Mouse (Mus musculus) embryonic facial prominence, embryonic 11.5 days (tissue): Measurements from ENCODE around the gene Tspan18. TPM values are rescaled to one million over a fixed set of nuclear protein-coding genes. Genes with fewer than 3 reads are reported as not detected.
A peak's percentile ranks its signal among the peaks of the same experiment; 100 is the strongest.

ENCODE experiments used
- ATAC-seq: fragments of 200-750 bp; cut with Nextera tagmentation; replicated peaks from 2 replicates; pipeline ENCODE4 v1.8.0; 2017; ENCODE audit warnings: low read depth; ENCODE audit not compliant: insufficient number of reproducible peaks, low FRiP score, low TSS enrichment
- DNase-seq: peaks from one replicate; pipeline ENCODE4 v3.0.0-alpha.2; 2015; ENCODE audit warnings: low spot score
- H3K27ac ChIP-seq: fragments of 300-500 bp; sonication (generic); replicated peaks from 2 replicates; pipeline ENCODE4 v1.5.1; 2014; ENCODE audit warnings: mild to moderate bottlenecking, low read depth, low read length, control low read depth
- H3K27me3 ChIP-seq: fragments of 300-500 bp; sonication (generic); 2 replicates; pipeline ENCODE4 v1.6.1; 2014; ENCODE audit warnings: mild to moderate bottlenecking, low read length, moderate library complexity, mixed read lengths; ENCODE audit not compliant: control insufficient read depth, insufficient read depth
- H3K36me3 ChIP-seq: fragments of 300-500 bp; sonication (generic); replicated peaks from 2 replicates; pipeline ENCODE4 v1.6.1; 2014; ENCODE audit warnings: low read depth, mild to moderate bottlenecking, low read length, moderate library complexity, mixed read lengths; ENCODE audit not compliant: control insufficient read depth, insufficient read depth
- H3K4me1 ChIP-seq: fragments of 300-500 bp; sonication (generic); 2 replicates; pipeline ENCODE4 v1.6.1; 2014; ENCODE audit warnings: low read length, mixed read lengths; ENCODE audit not compliant: control insufficient read depth, insufficient read depth
- H3K4me2 ChIP-seq: fragments of 300-500 bp; sonication (generic); 2 replicates; pipeline ENCODE4 v1.6.1; 2014; ENCODE audit warnings: low read depth, mild to moderate bottlenecking, control low read depth, low read length, moderate library complexity
- H3K4me3 ChIP-seq: fragments of 300-500 bp; sonication (generic); 2 replicates; pipeline ENCODE4 v1.5.1; 2014; ENCODE audit warnings: low read depth, low read length, control low read depth
- H3K9ac ChIP-seq: fragments of 300-500 bp; sonication (generic); replicated peaks from 2 replicates; pipeline ENCODE4 v1.6.1; 2014; ENCODE audit warnings: mild to moderate bottlenecking, control low read depth, low read length
- H3K9me3 ChIP-seq: fragments of 300-500 bp; sonication (generic); replicated peaks from 2 replicates; pipeline ENCODE4 v1.6.1; 2016; ENCODE audit warnings: mild to moderate bottlenecking, low read length, inconsistent platforms, mixed read lengths; ENCODE audit not compliant: control insufficient read depth
- WGBS: fragments of 180-500 bp; shearing (Covaris S2); extraction: QIAGEN DNeasy Blood & Tissue Kit; methylation state at CpG from one replicate; pipeline ENCODE4 v1.1.7; 2014; 5-methylcytosine and 5-hydroxymethylcytosine counted together
- polyA plus RNA-seq: library from polyadenylated mRNA; unstranded; fragments of >200 nt; fragmentation: Nextera tagmentation; extraction: Ambion mirVana; gene quantifications from 2 replicates; pipeline ENCODE4 v1.2.1, GENCODE M21; 2014

The Tspan18 gene
- polyA plus RNA-seq, 1 experiment from 2014 or later, result 21.6 TPM

DNA sequence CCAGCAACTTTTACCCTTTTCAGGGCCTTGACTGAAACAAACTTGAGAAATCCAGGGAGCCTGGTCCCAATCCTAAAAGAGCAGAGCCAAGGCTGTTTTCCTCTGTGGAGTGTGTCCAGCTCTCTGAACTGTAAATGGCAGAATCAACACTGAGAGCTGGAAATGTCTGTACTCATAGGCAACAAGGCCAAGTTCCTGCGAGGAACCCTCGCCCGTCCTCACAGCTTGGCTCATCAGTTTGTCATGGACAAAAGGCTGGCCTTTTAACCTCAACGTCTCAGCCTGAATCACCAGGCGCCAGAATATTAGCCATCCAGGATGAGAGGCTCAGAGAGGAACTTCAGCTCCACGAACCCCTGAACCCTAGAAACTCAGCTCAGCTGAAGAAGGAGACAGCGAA is 14.7 kb downstream of the Tspan18 start:
- Histone ChIP-seq H3K4me3 (no peak overlapping the region), H3K4me2 (no peak overlapping the region), H3K9ac (no peak overlapping the region), H3K27me3 (no peaks in the 10 kb centered on the region), H3K4me1 (0 out of 2 replicates have a peak, but pooled peaks cover 3% of the 10 kb centered on the region), H3K27ac (no peak overlapping the region), H3K9me3 (no peaks in the 10 kb centered on the region), H3K36me3 (no peaks in the 10 kb centered on the region)
- ATAC-seq (no peak), DNase-seq (no peak)
- 54% methylated on average over 7 of the region's 7 CpGs for WGBS

DNA sequence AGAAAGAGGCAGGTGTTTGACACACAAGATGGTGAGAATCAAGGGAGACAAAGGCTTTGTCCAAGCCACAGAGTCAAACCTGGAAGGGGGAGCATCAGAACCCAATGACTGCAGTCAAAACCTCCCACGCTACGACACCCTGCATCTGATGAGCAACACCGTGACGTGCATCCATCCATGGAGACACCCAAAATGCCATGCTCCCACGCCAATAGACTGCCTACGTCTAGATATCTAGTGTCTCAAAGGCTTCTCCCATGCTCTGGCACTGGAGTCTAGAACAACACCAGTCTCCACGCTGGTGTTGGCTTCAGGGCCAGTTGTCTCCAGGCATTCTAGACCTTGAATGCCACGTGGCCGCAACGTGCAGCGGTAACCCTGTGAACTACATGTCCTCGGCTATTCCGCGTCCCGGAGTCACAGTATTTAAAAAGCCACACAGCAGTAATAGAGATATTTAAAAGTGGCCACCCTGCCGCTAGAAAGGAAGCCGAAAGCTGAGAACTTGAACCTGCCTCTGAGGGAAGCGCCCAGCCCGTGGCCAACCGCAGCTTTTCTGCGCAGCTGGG is 15.4 kb downstream of the Tspan18 start:
- ATAC-seq, result no peak
- Histone ChIP-seq H3K27ac (no peak overlapping the region), H3K9ac (no peak overlapping the region), H3K9me3 (no peaks in the 10 kb centered on the region), H3K4me3 (no peak overlapping the region), H3K27me3 (no peaks in the 10 kb centered on the region), H3K36me3 (no peaks in the 10 kb centered on the region), H3K4me1 (0 out of 2 replicates have a peak, but pooled peaks cover 5% of the 10 kb centered on the region), H3K4me2 (no peak overlapping the region)
- no peak for DNase-seq
- WGBS, result 89% methylated on average over 21 of the region's 21 CpGs

DNA sequence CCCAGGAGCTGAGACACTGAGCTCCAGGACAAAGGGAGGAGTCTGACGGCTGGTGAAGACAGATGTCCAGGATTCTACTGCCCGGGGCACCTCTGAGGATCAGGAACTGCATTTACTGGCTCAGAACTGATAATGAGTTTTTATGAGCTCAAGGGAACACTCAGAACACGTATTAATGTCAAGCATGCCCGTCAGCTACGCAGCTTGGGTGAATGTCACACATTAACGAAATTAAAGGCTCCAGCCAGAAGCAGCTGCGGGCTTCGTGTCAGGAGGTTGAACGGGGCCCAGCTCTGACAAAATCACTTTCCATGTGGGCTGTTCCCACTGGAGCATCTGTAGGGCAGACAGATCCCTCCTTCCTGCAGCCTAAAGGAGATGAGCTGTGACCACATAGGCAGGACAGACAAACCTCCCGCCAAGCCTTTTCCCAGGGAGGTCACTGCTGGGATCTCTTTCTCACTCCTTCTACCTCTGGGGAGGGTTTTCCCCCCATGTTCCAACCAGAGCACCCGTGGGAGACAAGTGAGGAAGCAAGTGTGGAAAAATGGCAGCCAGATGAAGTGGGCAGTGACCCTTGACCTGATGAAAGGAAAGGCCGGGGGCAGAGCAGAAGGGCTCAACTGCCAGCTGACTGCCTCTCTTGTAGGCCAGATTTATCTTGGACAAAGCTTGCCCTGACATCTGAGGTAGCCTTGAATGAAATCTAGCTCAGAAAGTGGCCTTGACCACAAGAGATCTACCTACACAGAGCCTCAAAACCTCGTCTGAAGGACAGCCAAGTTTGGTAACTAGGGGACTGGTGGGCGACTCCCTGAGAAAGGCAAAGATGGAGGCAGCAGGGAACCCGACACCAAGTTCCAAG is 20.3 kb downstream of the Tspan18 start:
- ATAC-seq, result no peak
- no peak overlapping the region for H3K4me2 ChIP-seq
- peak; percentile 44 for DNase-seq
- H3K36me3 ChIP-seq, result no peaks in the 10 kb centered on the region
- 0 out of 2 replicates have a peak, but pooled peaks cover 2% of the 10 kb centered on the region for H3K4me1 ChIP-seq
- no peak overlapping the region for H3K4me3 ChIP-seq
- WGBS, result 37% methylated on average over 15 of the region's 15 CpGs
- no peak overlapping the region for H3K27ac ChIP-seq
- H3K9me3 ChIP-seq, result no peaks in the 10 kb centered on the region
- no peaks in the 10 kb centered on the region for H3K27me3 ChIP-seq
- no peak overlapping the region for H3K9ac ChIP-seq

DNA sequence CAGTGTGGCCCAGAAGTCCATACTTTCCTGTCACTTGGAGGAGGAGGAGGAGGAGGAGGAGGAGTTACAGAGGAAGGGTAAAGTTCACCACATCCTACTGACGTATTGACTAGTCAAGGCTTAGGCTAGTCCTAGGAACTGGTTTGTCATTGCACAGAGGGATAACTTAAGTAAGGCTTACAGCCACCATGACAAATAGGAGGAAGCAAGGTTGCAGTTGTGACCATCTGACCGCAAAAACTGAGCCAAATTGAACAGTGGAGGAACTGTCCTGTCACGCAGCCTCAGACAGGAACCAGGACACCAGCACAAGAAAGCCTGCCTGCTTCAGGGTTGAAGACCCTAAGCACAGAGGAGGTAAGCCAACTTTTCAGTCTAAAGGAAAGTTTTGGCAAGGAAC is 21.8 kb downstream of the Tspan18 start:
- H3K27me3 ChIP-seq, result no peaks in the 10 kb centered on the region
- H3K9ac ChIP-seq, result no peak overlapping the region
- H3K4me1 ChIP-seq, result 0 out of 2 replicates have a peak, but pooled peaks cover 2% of the 10 kb centered on the region
- H3K36me3 ChIP-seq, result no peaks in the 10 kb centered on the region
- H3K4me3 ChIP-seq, result no peak overlapping the region
- H3K4me2 ChIP-seq, result no peak overlapping the region
- ATAC-seq, result no peak
- DNase-seq, result no peak
- H3K9me3 ChIP-seq, result no peaks in the 10 kb centered on the region
- 75% methylated on average over 3 of the region's 3 CpGs for WGBS
- H3K27ac ChIP-seq, result no peak overlapping the region

DNA sequence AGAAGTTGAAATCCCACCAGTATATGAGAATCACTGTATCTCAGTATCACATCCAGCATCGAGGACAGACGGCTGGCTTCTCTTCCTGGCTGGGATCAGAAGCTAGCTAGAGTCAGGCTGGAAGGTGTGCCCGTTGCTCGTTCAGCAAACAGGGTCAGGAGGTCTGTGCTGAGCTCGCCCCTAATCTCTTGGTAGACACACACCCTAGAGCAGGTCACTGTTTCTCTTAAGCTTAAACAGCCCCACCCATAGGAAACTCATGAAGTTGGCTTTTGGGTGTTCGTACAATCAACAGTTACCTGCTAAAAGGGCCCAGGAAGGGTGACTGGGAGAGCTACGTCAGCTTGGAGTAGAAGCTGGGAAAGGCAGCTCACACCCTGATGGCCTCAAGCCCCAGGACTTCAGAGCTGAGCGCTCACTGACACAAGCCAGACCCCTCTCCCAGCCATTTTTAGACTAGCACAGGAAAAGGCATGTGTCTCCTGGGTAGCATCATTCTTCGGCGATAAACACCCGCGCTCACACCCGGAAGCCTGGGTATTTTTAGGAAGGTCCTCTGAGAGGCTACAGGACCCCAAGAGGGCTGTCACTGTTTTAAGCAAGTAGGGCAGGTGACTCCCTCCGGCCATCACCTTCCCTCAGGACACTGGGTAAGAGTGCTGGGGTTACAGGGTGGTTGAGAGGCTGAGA is 24.4 kb downstream of the Tspan18 start:
- Histone ChIP-seq H3K4me2 (no peak overlapping the region), H3K4me3 (no peak overlapping the region), H3K27ac (no peak overlapping the region), H3K9me3 (no peaks in the 10 kb centered on the region), H3K36me3 (no peaks in the 10 kb centered on the region), H3K4me1 (0 out of 2 replicates have a peak, but pooled peaks cover 2% of the 10 kb centered on the region), H3K9ac (no peak overlapping the region), H3K27me3 (no peaks in the 10 kb centered on the region)
- 82% methylated on average over 14 of the region's 14 CpGs for WGBS
- ATAC-seq (no peak), DNase-seq (no peak)

DNA sequence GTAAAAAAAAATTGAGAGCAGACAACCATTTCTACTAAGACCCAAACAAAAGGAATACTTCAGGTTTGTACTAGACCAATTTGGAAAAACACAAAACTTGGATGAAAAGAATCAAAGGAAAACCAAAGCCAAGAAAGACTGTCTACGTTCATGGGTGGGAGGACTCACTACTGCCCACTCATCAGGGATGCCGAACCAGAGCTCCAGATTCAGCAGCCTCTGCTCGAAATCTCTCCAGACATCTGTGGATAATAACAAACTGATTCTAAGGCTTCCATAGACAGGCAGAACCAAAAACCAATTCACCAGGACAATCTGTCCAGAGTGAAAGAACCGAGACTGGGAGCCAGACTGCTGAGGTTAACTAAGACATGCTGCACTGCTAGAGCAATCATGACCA is 27.4 kb downstream of the Tspan18 start:
- Histone ChIP-seq H3K4me3 (no peak overlapping the region), H3K27me3 (no peaks in the 10 kb centered on the region), H3K4me2 (no peak overlapping the region), H3K36me3 (no peaks in the 10 kb centered on the region), H3K9me3 (no peaks in the 10 kb centered on the region), H3K27ac (no peak overlapping the region), H3K9ac (no peak overlapping the region), H3K4me1 (no peaks in the 10 kb centered on the region; the same call in 1 of the 2 replicates)
- 86% methylated on average over 4 of the region's 4 CpGs for WGBS
- DNase-seq (no peak), ATAC-seq (no peak)

DNA sequence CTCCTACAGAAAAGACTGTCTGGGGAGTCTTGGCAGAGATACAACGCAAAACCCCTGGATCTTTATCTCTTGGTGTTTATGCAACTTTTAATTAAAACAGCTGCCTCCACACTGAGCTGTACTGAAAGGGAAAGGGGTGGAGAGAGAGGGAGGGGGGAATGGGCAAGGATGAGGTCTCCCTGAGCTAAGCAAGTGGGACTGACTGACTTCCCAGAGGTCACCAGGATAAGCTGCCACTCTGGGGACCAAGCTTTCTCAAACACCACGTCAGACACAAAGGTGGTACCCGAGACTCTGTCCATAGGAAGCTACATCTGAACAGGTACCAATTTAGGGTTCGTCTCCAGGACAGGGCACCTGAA is 30.1 kb downstream of the Tspan18 start:
- DNase-seq, result no peak
- no peak overlapping the region for H3K4me2 ChIP-seq
- 30% methylated on average over 4 of the region's 4 CpGs for WGBS

More for the DNA sequence above, 30.1 kb downstream of the Tspan18 start:
- H3K27me3 ChIP-seq, result no peaks in the 10 kb centered on the region
- H3K36me3 ChIP-seq, result no peaks in the 10 kb centered on the region
- H3K4me3 ChIP-seq, result no peak overlapping the region
- no peaks in the 10 kb centered on the region; the same call in 1 of the 2 replicates for H3K4me1 ChIP-seq
- H3K27ac ChIP-seq, result peak overlapping the region; percentile 49; the same call in 1 of the 2 replicates
- no peak overlapping the region for H3K9ac ChIP-seq
- H3K9me3 ChIP-seq, result no peaks in the 10 kb centered on the region
- no peak for ATAC-seq
